Mouse (Mus musculus) liver, embryonic 11.5 days (tissue): Measurements from ENCODE around the gene Ifnl2. TPM values are rescaled to one million over a fixed set of nuclear protein-coding genes. Genes with fewer than 3 reads are reported as not detected.
A peak's percentile ranks its signal among the peaks of the same experiment; 100 is the strongest.

Source experiments
- ATAC-seq: fragments of 200-750 bp; cut with Nextera tagmentation; replicated peaks from 2 replicates; pipeline ENCODE4 v1.8.0; 2017; ENCODE audit warnings: moderate number of reproducible peaks, mild to moderate bottlenecking, moderate TSS enrichment, moderate library complexity; ENCODE audit not compliant: low FRiP score
- DNase-seq: peaks from one replicate; pipeline ENCODE4 v3.0.0-alpha.2; 2017; ENCODE audit warnings: low spot score
- H3K27ac ChIP-seq: fragments of 300-500 bp; sonication (generic); 2 replicates; pipeline ENCODE4 v1.5.1; 2014; ENCODE audit warnings: mild to moderate bottlenecking, low read depth, low read length, control low read depth
- H3K27me3 ChIP-seq: fragments of 300-500 bp; sonication (generic); replicated peaks from 2 replicates; pipeline ENCODE4 v1.6.1; 2014; ENCODE audit warnings: low read length, mixed read lengths; ENCODE audit not compliant: control insufficient read depth, insufficient read depth
- H3K36me3 ChIP-seq: fragments of 300-500 bp; sonication (generic); 2 replicates; pipeline ENCODE4 v1.6.1; 2014; ENCODE audit warnings: mild to moderate bottlenecking, low read length, moderate library complexity, mixed read lengths; ENCODE audit not compliant: control insufficient read depth, insufficient read depth
- H3K4me1 ChIP-seq: fragments of 300-500 bp; sonication (generic); replicated peaks from 2 replicates; pipeline ENCODE4 v1.6.1; 2014; ENCODE audit warnings: low read length, mixed read lengths; ENCODE audit not compliant: control insufficient read depth, insufficient read depth
- H3K4me2 ChIP-seq: fragments of 300-500 bp; sonication (generic); 2 replicates; pipeline ENCODE4 v1.6.1; 2014; ENCODE audit warnings: mild to moderate bottlenecking, control low read depth, moderate library complexity
- H3K4me3 ChIP-seq: fragments of 300-500 bp; sonication (generic); 2 replicates; pipeline ENCODE4 v1.5.1; 2014; ENCODE audit warnings: low read depth, low read length, control low read depth
- H3K9ac ChIP-seq: fragments of 300-500 bp; sonication (generic); 2 replicates; pipeline ENCODE4 v1.6.1; 2014; ENCODE audit warnings: low read depth, low read length, control low read depth
- H3K9me3 ChIP-seq: fragments of 300-500 bp; sonication (generic); 2 replicates; pipeline ENCODE4 v1.6.1; 2016; ENCODE audit warnings: low read length, inconsistent platforms, mixed read lengths; ENCODE audit not compliant: control insufficient read depth
- WGBS: fragments of 180-500 bp; shearing (Covaris S2); extraction: QIAGEN DNeasy Blood & Tissue Kit; methylation state at CpG from one replicate; pipeline ENCODE4 v1.1.7; 2014; 5-methylcytosine and 5-hydroxymethylcytosine counted together
- polyA plus RNA-seq: library from polyadenylated mRNA; unstranded; fragments of >200 nt; fragmentation: Nextera tagmentation; extraction: Ambion mirVana; gene quantifications from 2 replicates; pipeline ENCODE4 v1.2.1, GENCODE M21; 2014

Ifnl2 gene
- polyA plus RNA-seq, 1 experiment from 2014 or later, result not detected

GRCm38 (mm10) chr7:28482854-28483253, 27.4 kb downstream of the Ifnl2 start:
- Histone ChIP-seq H3K27ac (no peak overlapping the region), H3K4me1 (no peaks in the 10 kb centered on the region), H3K4me3 (no peak overlapping the region), H3K36me3 (no peaks in the 10 kb centered on the region), H3K9ac (no peak overlapping the region), H3K27me3 (peaks cover 5% of the 10 kb centered on the region; the same call in 1 of the 2 replicates), H3K4me2 (no peak overlapping the region), H3K9me3 (no peaks in the 10 kb centered on the region)
- no peak for DNase-seq
- WGBS, result 82% methylated on average over 11 of the region's 11 CpGs
- ATAC-seq, result no peak

DNA sequence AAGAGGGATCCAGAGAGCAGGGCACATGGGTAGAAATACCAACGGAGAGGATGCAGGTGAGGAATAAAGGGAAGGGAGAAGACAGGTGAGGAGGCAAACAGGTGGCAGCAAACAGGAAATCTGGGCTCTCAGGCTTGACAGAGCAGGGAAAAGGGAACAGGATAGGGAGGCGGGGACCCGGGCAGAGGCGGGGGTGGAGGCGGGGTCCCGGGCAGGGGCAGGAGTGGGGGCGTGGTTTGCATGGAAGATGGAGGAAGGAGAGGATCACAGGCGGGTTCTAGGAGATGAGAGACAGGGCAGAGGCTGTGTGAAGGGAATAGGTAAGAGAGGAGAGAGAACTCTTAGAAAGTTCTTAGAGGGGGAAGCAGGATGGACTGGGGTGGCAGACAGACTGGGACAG, 31.4 kb downstream of the Ifnl2 start:
- no peak for ATAC-seq
- Histone ChIP-seq H3K4me3 (no peak overlapping the region), H3K36me3 (no peaks in the 10 kb centered on the region), H3K4me2 (no peak overlapping the region), H3K4me1 (no peaks in the 10 kb centered on the region), H3K9ac (no peak overlapping the region), H3K27me3 (no peaks in the 10 kb centered on the region), H3K9me3 (no peaks in the 10 kb centered on the region), H3K27ac (no peak overlapping the region)
- no peak for DNase-seq
- WGBS, result 8% methylated on average over 8 of the region's 8 CpGs

DNA sequence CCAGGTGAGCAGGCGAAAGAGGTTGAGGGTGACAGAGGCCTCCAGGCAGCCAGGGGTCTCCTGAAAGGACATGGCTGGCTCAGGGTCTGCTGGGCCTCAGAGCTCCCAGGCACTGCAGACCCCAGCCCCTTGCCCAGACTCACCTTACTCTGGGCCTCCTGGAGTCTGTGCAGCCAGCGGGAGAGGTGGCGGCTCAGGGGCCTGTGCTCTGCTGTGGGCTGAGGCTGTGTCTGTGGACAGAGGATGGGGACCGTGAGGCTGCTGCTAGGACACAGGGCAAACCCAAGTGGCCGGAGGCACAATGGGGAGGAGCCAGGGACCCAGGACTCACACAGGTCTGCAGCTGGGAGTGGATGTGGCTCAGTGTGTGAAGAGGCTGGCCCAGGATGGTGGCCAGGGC, 32.9 kb downstream of the Ifnl2 start:
- Histone ChIP-seq H3K4me1 (no peaks in the 10 kb centered on the region), H3K4me2 (no peak overlapping the region), H3K9me3 (no peaks in the 10 kb centered on the region), H3K9ac (no peak overlapping the region), H3K36me3 (no peaks in the 10 kb centered on the region), H3K27me3 (no peaks in the 10 kb centered on the region), H3K4me3 (no peak overlapping the region), H3K27ac (no peak overlapping the region)
- 78% methylated on average over 5 of the region's 5 CpGs for WGBS
- no peak for ATAC-seq
- DNase-seq, result no peak

DNA sequence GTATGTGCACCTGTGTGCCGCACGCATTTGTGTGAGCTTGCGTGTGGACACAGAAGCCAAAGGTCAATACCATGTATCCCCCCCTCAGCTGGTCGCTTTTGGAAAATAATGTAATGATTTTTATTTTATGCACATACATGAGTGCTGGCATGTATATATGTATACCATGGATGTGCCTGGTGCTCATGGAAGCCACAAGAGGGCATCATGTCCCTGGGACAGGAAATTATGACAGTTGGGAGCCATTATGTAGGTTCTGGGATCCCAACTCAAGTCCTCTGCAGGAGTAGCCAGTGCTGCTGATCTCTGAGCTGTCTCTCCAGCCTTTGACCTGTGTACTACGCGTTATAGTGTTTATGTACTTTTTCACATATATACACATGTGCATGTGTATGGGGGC, 34.1 kb downstream of the Ifnl2 start:
- Histone ChIP-seq H3K4me2 (no peak overlapping the region), H3K9me3 (no peaks in the 10 kb centered on the region), H3K36me3 (no peaks in the 10 kb centered on the region), H3K4me1 (no peaks in the 10 kb centered on the region), H3K4me3 (no peak overlapping the region), H3K27me3 (no peaks in the 10 kb centered on the region), H3K9ac (no peak overlapping the region), H3K27ac (no peak overlapping the region)
- DNase-seq, result no peak
- 85% methylated on average over 6 of the region's 6 CpGs for WGBS
- ATAC-seq, result no peak

- Histone ChIP-seq H3K36me3 (no peaks in the 10 kb centered on the region), H3K9me3 (no peaks in the 10 kb centered on the region), H3K27me3 (peaks cover 16% of the 10 kb centered on the region), H3K9ac (peak overlapping the region; percentile 57), H3K4me3 (peak overlapping the region; percentile 60), H3K27ac (no peak overlapping the region), H3K4me2 (peak overlapping the region; percentile 94), H3K4me1 (peaks cover 12% of the 10 kb centered on the region)
- 2% methylated on average over 54 of the region's 63 CpGs for WGBS
- peak; percentile 76 for ATAC-seq
- DNase-seq, result peak; percentile 77
Observed at GRCm38 (mm10) chr7:28467213-28467751, 43.0 kb downstream of the Ifnl2 start.

GRCm38 (mm10) chr7:28466721-28467212, 43.5 kb downstream of the Ifnl2 start:
- no peak for DNase-seq
- Histone ChIP-seq H3K36me3 (no peaks in the 10 kb centered on the region), H3K4me2 (peak overlapping the region; percentile 94), H3K4me3 (peak overlapping the region; percentile 60), H3K9me3 (no peaks in the 10 kb centered on the region), H3K27me3 (peaks cover 16% of the 10 kb centered on the region), H3K4me1 (peaks cover 12% of the 10 kb centered on the region), H3K27ac (no peak overlapping the region), H3K9ac (peak overlapping the region; percentile 57)
- ATAC-seq, result no peak
- WGBS, result 34% methylated on average over 40 of the region's 40 CpGs

DNA sequence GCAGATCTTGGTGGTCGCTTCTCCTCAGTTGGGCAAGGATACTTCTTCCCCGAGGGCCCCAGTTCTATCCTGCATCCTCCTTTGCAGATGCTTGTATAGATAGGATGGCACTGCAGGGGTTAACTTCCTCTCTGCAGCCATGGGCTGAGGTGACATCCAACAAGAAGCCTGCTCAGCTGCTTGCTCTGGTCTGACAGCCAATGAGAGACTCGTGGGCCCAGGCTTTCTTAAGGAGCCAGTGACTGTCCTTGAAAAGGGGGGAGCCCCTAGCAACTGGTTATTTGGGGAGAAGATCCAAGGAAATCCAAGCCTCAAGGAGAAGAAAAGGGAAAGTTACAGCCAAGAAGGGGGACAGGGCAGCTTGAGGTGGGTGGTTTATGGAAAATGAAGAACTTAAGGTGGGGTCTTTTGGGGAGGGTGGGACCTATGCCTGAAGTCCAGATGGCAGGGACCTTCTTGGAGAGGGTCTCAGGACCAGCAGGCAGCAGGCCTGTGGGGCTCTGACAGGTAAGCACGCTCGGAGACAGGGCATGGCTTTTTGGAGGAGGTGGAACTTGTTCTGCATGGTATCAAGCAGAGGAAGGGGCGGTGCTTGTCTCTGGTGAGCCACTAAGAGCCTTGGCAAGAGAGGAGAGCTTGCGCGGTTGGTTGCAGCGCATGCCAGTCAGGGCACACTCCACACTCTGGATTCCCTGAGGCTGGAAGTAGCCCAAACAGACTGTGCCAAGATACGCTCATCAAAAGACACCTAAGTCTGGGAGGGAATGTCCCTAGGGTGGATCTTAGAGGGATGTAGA, 45.6 kb downstream of the Ifnl2 start:
- DNase-seq (no peak), ATAC-seq (peak; percentile 44; the same call in 1 of the 2 replicates)
- Histone ChIP-seq H3K4me1 (peaks cover 12% of the 10 kb centered on the region), H3K9me3 (no peaks in the 10 kb centered on the region), H3K9ac (no peak overlapping the region), H3K36me3 (no peaks in the 10 kb centered on the region), H3K4me3 (no peak overlapping the region), H3K27ac (no peak overlapping the region), H3K27me3 (peaks cover 16% of the 10 kb centered on the region), H3K4me2 (peak overlapping the region; percentile 20; the same call in 1 of the 2 replicates)
- 50% methylated on average over 10 of the region's 10 CpGs for WGBS

DNA sequence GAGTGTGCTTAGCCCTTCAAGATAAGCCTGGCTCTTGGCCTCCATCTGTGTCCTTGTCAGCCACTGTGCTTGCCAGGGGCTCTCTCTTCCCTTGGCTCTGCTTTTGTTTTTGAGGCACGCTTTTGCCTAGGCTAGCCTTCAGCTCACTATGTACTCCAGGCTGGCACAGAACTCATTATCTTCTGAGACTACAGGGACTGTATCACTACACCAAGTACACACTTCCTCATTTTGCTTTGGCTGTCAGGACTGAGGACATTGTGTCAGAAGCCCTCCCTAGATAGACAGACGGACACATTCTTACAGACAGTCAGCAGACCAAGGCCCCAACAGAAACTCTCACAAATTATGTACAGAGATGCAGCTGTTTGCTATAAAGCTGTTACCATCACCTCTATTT, 47.5 kb downstream of the Ifnl2 start:
- Histone ChIP-seq H3K9me3 (no peaks in the 10 kb centered on the region), H3K27ac (no peak overlapping the region), H3K27me3 (peaks cover 16% of the 10 kb centered on the region), H3K36me3 (peaks cover 5% of the 10 kb centered on the region; the same call in 1 of the 2 replicates), H3K4me1 (peaks cover 12% of the 10 kb centered on the region), H3K9ac (no peak overlapping the region), H3K4me3 (no peak overlapping the region), H3K4me2 (no peak overlapping the region)
- no peak for DNase-seq
- WGBS, result 78% methylated on average over 2 of the region's 2 CpGs
- ATAC-seq, result no peak

- H3K36me3 ChIP-seq, result peaks cover 5% of the 10 kb centered on the region; the same call in 1 of the 2 replicates
- no peak overlapping the region for H3K9ac ChIP-seq
- no peak for ATAC-seq
- H3K4me1 ChIP-seq, result no peaks in the 10 kb centered on the region
- no peak overlapping the region for H3K27ac ChIP-seq
- H3K4me3 ChIP-seq, result no peak overlapping the region
- H3K9me3 ChIP-seq, result no peaks in the 10 kb centered on the region
- no peak overlapping the region for H3K4me2 ChIP-seq
- 87% methylated on average over 4 of the region's 5 CpGs for WGBS
- H3K27me3 ChIP-seq, result no peaks in the 10 kb centered on the region
- no peak for DNase-seq
Observed at GRCm38 (mm10) chr7:28460361-28460760, 49.9 kb downstream of the Ifnl2 start.
